In the genomic region with DNA sequence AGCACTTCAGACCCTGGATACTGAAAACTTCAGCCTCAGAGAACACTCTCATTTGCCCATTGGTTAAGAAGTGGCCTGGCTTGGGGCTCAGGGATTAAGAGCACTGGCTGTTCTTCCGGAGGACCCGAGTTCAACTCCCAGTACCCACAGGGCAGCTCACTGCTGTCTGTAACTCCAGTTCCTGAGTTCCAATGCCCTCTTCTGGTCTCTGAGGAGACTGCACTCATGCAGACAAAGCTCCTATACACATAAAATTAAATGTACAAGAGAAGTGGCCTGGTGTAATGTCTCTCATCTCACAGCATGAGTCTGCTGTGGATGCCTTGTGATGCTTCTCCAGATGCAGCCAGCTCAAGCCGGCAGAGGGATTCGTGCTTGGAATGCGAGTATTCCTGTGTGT, we compare ENCODE assay signal across 17 mouse cellular contexts. TPM values are rescaled to one million over a fixed set of nuclear protein-coding genes. Genes with fewer than 3 reads are reported as not detected.
DNase-seq lines count a peak whose midpoint lies in the region; ATAC-seq and TF ChIP-seq lines count a peak whose summit lies in the region.
"Had no signal": no experiment of that assay in that cellular context is flagged by ENCODE, and none has a peak within 500 bp of the region (broad histone marks: within the 10 kb centered on the region; RNA-seq: fewer than 3 reads in every experiment).

No protein-coding gene starts in this region.

- no peak overlapping the region for H3K4me3 ChIP-seq in left cerebral cortex, adult 2 months
- H3K4me3 ChIP-seq: kidney, embryonic 15.5 days; midbrain, embryonic 13.5 days had no signal

- ATAC-seq in CD4-positive, CD25-positive, alpha-beta regulatory T cell, adult 4 months: no peak
- ATAC-seq: midbrain, embryonic 13.5 days had no signal

- intact Hi-C loops in left cerebral cortex, adult 2 months (cut with DNase I): no loop called here

- TF ChIP-seq CTCF in left cerebral cortex, adult 2 months (IDR thresholded peaks at IDR 0.05): peak; percentile 39

- H3K27ac ChIP-seq in left cerebral cortex, adult 2 months: no peak overlapping the region
- H3K27ac ChIP-seq: hindbrain, embryonic 14.5 days; kidney, embryonic 15.5 days; midbrain, embryonic 13.5 days had no signal

- DNase-seq in CD4-positive, CD25-positive, alpha-beta regulatory T cell, adult 2 months (ENCODE audit: low read depth, low spot score): peak; percentile 24
- no peak for DNase-seq in left cerebral cortex, adult 2 months (ENCODE audit: extremely low spot score in 1 of 2, low spot score in 2 of 2)
- DNase-seq in left cerebral cortex, adult 11 months (ENCODE audit: low spot score): no peak
- peak; percentile 44 for DNase-seq in thymus, postnatal 4 days
- no peak for DNase-seq in thymus, postnatal 36 days
- DNase-seq in spleen, adult 18-20 months: no peak
- no peak for DNase-seq in natural killer cell, adult 2 months (ENCODE audit: low spot score in 2 of 2)
- DNase-seq: cerebellum, adult 9-10 months; lung, postnatal 4 days had no signal

RNA-seq across cellular contexts. Expression of a gene that starts 3.3 kb away (rescaled TPM):
- polyA plus RNA-seq in CD4-positive, CD25-positive, alpha-beta regulatory T cell, adult 4 months (2017; shearing (Covaris generic)): 10 to 100 TPM in 1 of 2 experiments, 1 to 10 TPM in 1; 5.6 to 13.0 TPM
- 10 to 100 TPM; 11.8 to 12.7 TPM for total RNA-seq in left cerebral cortex, adult 2 months (2021)

RNA-seq across cellular contexts. Expression of a gene that starts 14.8 kb away (rescaled TPM):
- not detected for polyA plus RNA-seq in CD4-positive, CD25-positive, alpha-beta regulatory T cell, adult 4 months (2017; shearing (Covaris generic))
- total RNA-seq in left cerebral cortex, adult 2 months (2021): 1 to 10 TPM in 1 of 2 experiments, under 1 TPM in 1; 0.66 to 1.1 TPM
- total RNA-seq: adrenal gland, adult 18-20 months; liver, adult 2 months had no signal
- polyA plus RNA-seq: heart, embryonic 16.5 days; liver, adult 2 months; small intestine, adult 2 months had no signal

Comparison
In these comparisons a context has a peak if more than half of its experiments do, and no peak if none do; other contexts are left out.
1. DNase-seq: peak in CD4-positive, CD25-positive, alpha-beta regulatory T cell, adult 2 months (single experiment) and thymus, postnatal 4 days (single experiment); none in left cerebral cortex, adult 2 months (0 of 2), left cerebral cortex, adult 11 months (single experiment), thymus, postnatal 36 days (0 of 2), spleen, adult 18-20 months (0 of 2) and natural killer cell, adult 2 months (0 of 2).